Mouse (Mus musculus) stomach, embryonic 16.5 days (tissue): ENCODE measurements around the gene Noxo1. TPM values are rescaled to one million over a fixed set of nuclear protein-coding genes. Genes with fewer than 3 reads are reported as not detected.
"Not testable (repeated sequence)": the region's sequence is repeated elsewhere in the genome, so short reads cannot be mapped to it uniquely, and the experiment has no call there.

Experiments
- ATAC-seq: fragments of 200-750 bp; cut with Nextera tagmentation; 2 replicates; pipeline ENCODE4 v1.8.0; 2017; ENCODE audit warnings: moderate number of reproducible peaks, moderate TSS enrichment; ENCODE audit not compliant: insufficient read depth, low FRiP score
- H3K27ac ChIP-seq: fragments of 300-500 bp; sonication (generic); 2 replicates; pipeline ENCODE4 v1.5.1; 2014; ENCODE audit warnings: low read length
- H3K27me3 ChIP-seq: fragments of 300-500 bp; sonication (generic); 2 replicates; pipeline ENCODE4 v1.6.1; 2014; ENCODE audit warnings: low read length, control low read depth, mixed read lengths; ENCODE audit not compliant: control insufficient read depth, insufficient read depth
- H3K36me3 ChIP-seq: fragments of 300-500 bp; sonication (generic); 2 replicates; pipeline ENCODE4 v1.6.1; 2014; ENCODE audit warnings: low read length; ENCODE audit not compliant: control insufficient read depth, insufficient read depth
- H3K4me1 ChIP-seq: fragments of 300-500 bp; sonication (generic); 2 replicates; pipeline ENCODE4 v1.6.1; 2014; ENCODE audit warnings: low read length, control low read depth, mixed read lengths; ENCODE audit not compliant: control insufficient read depth, insufficient read depth
- H3K4me2 ChIP-seq: fragments of 300-500 bp; sonication (generic); 2 replicates; pipeline ENCODE4 v1.6.1; 2014; ENCODE audit warnings: low read depth, low read length, mixed read lengths
- H3K4me3 ChIP-seq: fragments of 300-500 bp; sonication (generic); replicated peaks from 2 replicates; pipeline ENCODE4 v1.5.1; 2014; ENCODE audit warnings: mild to moderate bottlenecking, low read length
- H3K9ac ChIP-seq: fragments of 300-500 bp; sonication (generic); 2 replicates; pipeline ENCODE4 v1.6.1; 2014; ENCODE audit warnings: low read length
- H3K9me3 ChIP-seq: fragments of 300-500 bp; sonication (generic); replicated peaks from 2 replicates; pipeline ENCODE4 v1.6.1; 2016; ENCODE audit warnings: low read length, control low read depth; ENCODE audit not compliant: control insufficient read depth
- WGBS: fragments of 180-500 bp; shearing (Covaris S2); extraction: QIAGEN DNeasy Blood & Tissue Kit; methylation state at CpG from one replicate; pipeline ENCODE4 v1.1.7; 2014; 5-methylcytosine and 5-hydroxymethylcytosine counted together
- polyA plus RNA-seq: library from polyadenylated mRNA; unstranded; fragments of >200 nt; fragmentation: Nextera tagmentation; extraction: Ambion mirVana; gene quantifications from 2 replicates; pipeline ENCODE4 v1.2.1, GENCODE M21; 2015

Noxo1 gene
- polyA plus RNA-seq, 1 experiment from 2014 or later, result 5.8 TPM

GRCm38 (mm10) chr17:24720616-24721015 lies 24.6 kb downstream of the Noxo1 start:
- Histone ChIP-seq H3K4me1 (peaks cover 19% of the 10 kb centered on the region), H3K4me3 (peak overlapping the region; percentile 94), H3K27ac (peak overlapping the region; percentile 39; the same call in 1 of the 2 replicates), H3K9ac (peak overlapping the region; percentile 80), H3K4me2 (peak overlapping the region; percentile 72)
- under 1% methylated on average over 11 of the region's 11 CpGs for WGBS
- H3K36me3 ChIP-seq, ATAC-seq, H3K9me3 ChIP-seq, H3K27me3 ChIP-seq: not testable (repeated sequence)

- Histone ChIP-seq H3K4me1 (peaks cover 19% of the 10 kb centered on the region), H3K4me2 (peak overlapping the region; percentile 72), H3K9ac (peak overlapping the region; percentile 66), H3K4me3 (peak overlapping the region; percentile 94)
- not testable (repeated sequence) for H3K9me3 ChIP-seq, H3K27me3 ChIP-seq, H3K27ac ChIP-seq, H3K36me3 ChIP-seq, ATAC-seq
- 43% methylated on average over 7 of the region's 7 CpGs for WGBS
Observed at GRCm38 (mm10) chr17:24721383-24721955, 25.4 kb downstream of the Noxo1 start.

- WGBS, result 34% methylated on average over 13 of the region's 13 CpGs
- H3K4me3 ChIP-seq, result 0 out of 2 replicates have a peak overlapping the region, but pooled peaks have one; percentile 7
- no peak overlapping the region for H3K27ac ChIP-seq
- peak overlapping the region; percentile 72 for H3K4me2 ChIP-seq
- H3K36me3 ChIP-seq, result 0 out of 2 replicates have a peak, but pooled peaks cover 3% of the 10 kb centered on the region
- peak overlapping the region; percentile 52; the same call in 1 of the 2 replicates for H3K9ac ChIP-seq
- H3K9me3 ChIP-seq, result no peaks in the 10 kb centered on the region
- H3K4me1 ChIP-seq, result peaks cover 19% of the 10 kb centered on the region
- no peaks in the 10 kb centered on the region; the same call in 1 of the 2 replicates for H3K27me3 ChIP-seq
- no peak for ATAC-seq
Observed at GRCm38 (mm10) chr17:24722220-24722924, 26.3 kb downstream of the Noxo1 start.

GRCm38 (mm10) chr17:24723122-24723880 lies 27.3 kb downstream of the Noxo1 start:
- no peak for ATAC-seq

GRCm38 (mm10) chr17:24723881-24724180 lies 27.8 kb downstream of the Noxo1 start:
- peak overlapping the region; percentile 72 for H3K4me2 ChIP-seq
- WGBS, result under 1% methylated on average over 15 of the region's 15 CpGs
- no peaks in the 10 kb centered on the region; the same call in 1 of the 2 replicates for H3K27me3 ChIP-seq
- H3K9ac ChIP-seq, result peak overlapping the region; percentile 90
- H3K36me3 ChIP-seq, result no peaks in the 10 kb centered on the region
- H3K9me3 ChIP-seq, result no peaks in the 10 kb centered on the region
- no peak for ATAC-seq
- peak overlapping the region; percentile 86 for H3K27ac ChIP-seq
- peaks cover 19% of the 10 kb centered on the region for H3K4me1 ChIP-seq
- H3K4me3 ChIP-seq, result peak overlapping the region; percentile 90

More at GRCm38 (mm10) chr17:24723122-24723880, 27.3 kb downstream of the Noxo1 start:
- peaks cover 19% of the 10 kb centered on the region for H3K4me1 ChIP-seq
- peak overlapping the region; percentile 90 for H3K4me3 ChIP-seq
- 0 out of 2 replicates have a peak, but pooled peaks cover 3% of the 10 kb centered on the region for H3K36me3 ChIP-seq
- no peaks in the 10 kb centered on the region; the same call in 1 of the 2 replicates for H3K27me3 ChIP-seq
- H3K27ac ChIP-seq, result peak overlapping the region; percentile 86
- H3K9me3 ChIP-seq, result no peaks in the 10 kb centered on the region
- H3K9ac ChIP-seq, result peak overlapping the region; percentile 90
- H3K4me2 ChIP-seq, result peak overlapping the region; percentile 72
- under 1% methylated on average over 12 of the region's 12 CpGs for WGBS

GRCm38 (mm10) chr17:24724184-24724583 lies 28.1 kb downstream of the Noxo1 start, which contains the start of gene Ndufb10:
Gene Ndufb10, minus strand, starts transcription at chr17:24724478.
- ATAC-seq, result peak; percentile 75

GRCm38 (mm10) chr17:24725637-24726390 lies 29.8 kb downstream of the Noxo1 start:
- Histone ChIP-seq H3K4me1 (peaks cover 19% of the 10 kb centered on the region), H3K4me2 (no peak overlapping the region), H3K27me3 (no peaks in the 10 kb centered on the region; the same call in 1 of the 2 replicates), H3K36me3 (no peaks in the 10 kb centered on the region), H3K9me3 (no peaks in the 10 kb centered on the region), H3K27ac (no peak overlapping the region), H3K9ac (no peak overlapping the region), H3K4me3 (no peak overlapping the region)
- no peak for ATAC-seq
- WGBS, result 70% methylated on average over 3 of the region's 3 CpGs

More at GRCm38 (mm10) chr17:24724184-24724583, 28.1 kb downstream of the Noxo1 start, which contains the start of gene Ndufb10:
- H3K9ac ChIP-seq, result peak within 1 kb of the TSS; percentile 90
- no peaks in the 10 kb centered on the region for H3K9me3 ChIP-seq
- H3K4me2 ChIP-seq, result peak within 1 kb of the TSS; percentile 72
- whole genome bisulfite sequencing, result under 1% methylated on average over 30 of the region's 30 CpGs
- no peaks in the 10 kb centered on the region for H3K36me3 ChIP-seq
- peak within 1 kb of the TSS; percentile 90 for H3K4me3 ChIP-seq
- H3K4me1 ChIP-seq, result peaks cover 19% of the 10 kb centered on the region
- no peaks in the 10 kb centered on the region; the same call in 1 of the 2 replicates for H3K27me3 ChIP-seq
- peak within 1 kb of the TSS; percentile 86 for H3K27ac ChIP-seq

GRCm38 (mm10) chr17:24727618-24728017 lies 31.6 kb downstream of the Noxo1 start, which contains the start of gene Rpl3l:
Gene Rpl3l, plus strand, starts transcription at chr17:24727820.
- H3K27ac ChIP-seq, result no peak within 1 kb of the TSS
- no peak within 1 kb of the TSS for H3K9ac ChIP-seq
- no peak within 1 kb of the TSS for H3K4me2 ChIP-seq
- no peaks in the 10 kb centered on the region for H3K9me3 ChIP-seq
- ATAC-seq, result no peak
- H3K4me1 ChIP-seq, result peaks cover 6% of the 10 kb centered on the region; the same call in 1 of the 2 replicates
- WGBS, result 63% methylated on average over 2 of the region's 2 CpGs
- no peaks in the 10 kb centered on the region; the same call in 1 of the 2 replicates for H3K27me3 ChIP-seq
- no peaks in the 10 kb centered on the region for H3K36me3 ChIP-seq
- H3K4me3 ChIP-seq, result no peak within 1 kb of the TSS
